Mouse (Mus musculus): ENCODE measurements around the gene Cldn24.

DNA sequence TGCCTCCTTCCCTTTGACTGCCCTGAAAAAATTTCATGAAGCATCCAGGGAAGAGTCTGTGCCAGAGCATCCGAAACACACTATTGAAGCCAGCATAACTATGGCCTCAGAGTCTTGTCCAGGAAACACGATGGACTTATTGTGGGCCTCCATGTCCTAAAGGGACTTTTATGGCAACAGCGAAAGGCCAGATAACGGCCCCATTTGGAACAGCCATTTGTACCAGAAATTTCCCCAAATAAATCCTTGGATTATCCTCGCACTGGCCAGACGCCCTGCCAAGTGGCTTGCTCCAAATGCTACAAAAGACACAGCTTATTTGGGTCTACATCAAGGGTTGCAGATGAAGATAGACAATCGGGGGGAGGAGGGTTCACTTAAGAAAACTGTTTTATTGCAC is 37.5 kb upstream of the Cldn24 start:
- TF ChIP-seq CTCF (IDR thresholded peaks at IDR 0.05; ENCODE audit: insufficient read depth, low read depth, low read length) (no peak), POLR2A (IDR thresholded peaks at IDR 0.05; ENCODE audit: insufficient read depth, low read depth, low read length) (no peak)

Data from olfactory bulb, adult 2 months (tissue).